Mouse (Mus musculus) cerebellum, adult 11-12 months (tissue): ENCODE data around the gene Tagln3.

Experiments
- DNase-seq: peaks from one replicate; pipeline ENCODE4 v3.0.0; 2022

Tagln3 gene

GRCm38 (mm10) chr16:45718296-45718695 is 6.1 kb downstream of the Tagln3 start:
- DNase-seq: no peak

- no peak for DNase-seq
Measured at GRCm38 (mm10) chr16:45714489-45715150, 9.8 kb downstream of the Tagln3 start.

GRCm38 (mm10) chr16:45713878-45714277 is 10.5 kb downstream of the Tagln3 start:
- no peak for DNase-seq

- no peak for DNase-seq
Measured at GRCm38 (mm10) chr16:45713261-45713660, 11.1 kb downstream of the Tagln3 start.

- peak; percentile 41 for DNase-seq
Measured at GRCm38 (mm10) chr16:45711263-45711662, 13.1 kb downstream of the Tagln3 start.

- DNase-seq: no peak
Measured at GRCm38 (mm10) chr16:45699301-45699700, 25.1 kb downstream of the Tagln3 start.

- no peak for DNase-seq
Measured at GRCm38 (mm10) chr16:45697996-45698395, 26.4 kb downstream of the Tagln3 start.

- peak; percentile 50 for DNase-seq
Measured at GRCm38 (mm10) chr16:45695445-45696160, 28.8 kb downstream of the Tagln3 start.

- no peak for DNase-seq
Measured at GRCm38 (mm10) chr16:45693558-45693957, 30.9 kb downstream of the Tagln3 start, which contains the start of gene Tmprss7. Gene Tmprss7, minus strand, starts transcription at chr16:45693658.

- DNase-seq: no peak
Measured at GRCm38 (mm10) chr16:45692851-45693250, 31.6 kb downstream of the Tagln3 start.

- DNase-seq: no peak
Measured at GRCm38 (mm10) chr16:45690178-45690577, 34.2 kb downstream of the Tagln3 start.

GRCm38 (mm10) chr16:45686833-45687232 is 37.6 kb downstream of the Tagln3 start:
- DNase-seq: peak; percentile 88

- DNase-seq: no peak
Measured at GRCm38 (mm10) chr16:45685295-45685694, 39.1 kb downstream of the Tagln3 start.

GRCm38 (mm10) chr16:45684815-45685214 is 39.6 kb downstream of the Tagln3 start:
- DNase-seq: peak; percentile 61

- no peak for DNase-seq
Measured at GRCm38 (mm10) chr16:45676462-45676861, 47.9 kb downstream of the Tagln3 start.

GRCm38 (mm10) chr16:45670005-45670404 is 54.4 kb downstream of the Tagln3 start:
- DNase-seq: no peak

- no peak for DNase-seq
Measured at GRCm38 (mm10) chr16:45668178-45668577, 56.2 kb downstream of the Tagln3 start.

- no peak for DNase-seq
Measured at GRCm38 (mm10) chr16:45666136-45666535, 58.3 kb downstream of the Tagln3 start.

- DNase-seq: no peak
Measured at GRCm38 (mm10) chr16:45662381-45662780, 62.0 kb downstream of the Tagln3 start.
